Comparison of ENCODE assay signal across 9 mouse cellular contexts in the genomic region with DNA sequence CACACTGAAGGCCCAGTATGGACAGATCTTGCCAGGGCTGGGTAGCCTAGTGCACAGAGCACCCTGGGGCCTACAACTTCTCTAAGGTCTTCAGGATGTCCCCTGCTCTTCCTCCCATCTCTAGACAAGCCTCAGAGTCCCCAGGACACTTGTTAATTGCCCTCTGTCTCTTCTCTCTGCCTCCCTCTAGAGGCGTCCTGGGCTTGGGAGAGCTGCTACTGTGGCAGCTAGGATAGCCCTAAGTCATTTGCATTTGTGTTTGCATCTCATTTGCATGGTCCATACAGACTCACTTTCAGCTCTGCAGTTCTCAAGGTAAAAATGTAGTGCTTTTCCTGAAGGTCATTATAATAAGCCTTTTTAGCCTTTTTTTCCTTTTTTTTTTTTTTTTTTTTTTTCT. TPM values are rescaled to one million over a fixed set of nuclear protein-coding genes. Genes with fewer than 3 reads are reported as not detected.
DNase-seq lines count a peak whose midpoint lies in the region; ATAC-seq and TF ChIP-seq lines count a peak whose summit lies in the region.
"Had no signal": no experiment of that assay in that cellular context is flagged by ENCODE, and none has a peak within 500 bp of the region (broad histone marks: within the 10 kb centered on the region; RNA-seq: fewer than 3 reads in every experiment).

No protein-coding gene starts in this region.

- no peaks in the 10 kb centered on the region for H3K4me1 ChIP-seq in embryonic facial prominence, embryonic 11.5 days (ENCODE audit: control insufficient read depth, insufficient read depth, low read length)
- 0 out of 2 replicates have a peak, but pooled peaks cover 4% of the 10 kb centered on the region for H3K4me1 ChIP-seq in embryonic facial prominence, embryonic 10.5 days
- no peaks in the 10 kb centered on the region; the same call in 1 of the 2 replicates for H3K4me1 ChIP-seq in lung, embryonic 14.5 days (ENCODE audit: insufficient read depth)
- H3K4me1 ChIP-seq in lung, postnatal 0 days (ENCODE audit: insufficient read depth, low read depth, low read length), result no peaks in the 10 kb centered on the region

- no peak overlapping the region for H3K9ac ChIP-seq in embryonic facial prominence, embryonic 11.5 days (replicated peaks; ENCODE audit: low read length)
- no peak overlapping the region for H3K9ac ChIP-seq in lung, embryonic 14.5 days
- H3K9ac ChIP-seq in lung, postnatal 0 days (replicated peaks; ENCODE audit: low read depth), result no peak overlapping the region
- H3K9ac ChIP-seq: heart, embryonic 15.5 days had no signal

- no peaks in the 10 kb centered on the region for H3K36me3 ChIP-seq in embryonic facial prominence, embryonic 11.5 days (replicated peaks; ENCODE audit: control insufficient read depth, insufficient read depth, low read depth, low read length)
- no peaks in the 10 kb centered on the region for H3K36me3 ChIP-seq in embryonic facial prominence, embryonic 10.5 days (replicated peaks)
- no peaks in the 10 kb centered on the region for H3K36me3 ChIP-seq in lung, embryonic 14.5 days (ENCODE audit: insufficient read depth)
- H3K36me3 ChIP-seq in lung, postnatal 0 days (ENCODE audit: insufficient read depth, low read length), result no peaks in the 10 kb centered on the region
- H3K36me3 ChIP-seq: heart, embryonic 15.5 days had no signal

- DNase-seq in embryonic facial prominence, embryonic 11.5 days (ENCODE audit: low spot score), result peak; percentile 34
- DNase-seq in embryonic facial prominence, embryonic 10.5 days (ENCODE audit: low spot score), result no peak
- DNase-seq in lung, embryonic 14.5 days, result peak; percentile 59
- DNase-seq in lung, adult 18-20 months, result no peak
- DNase-seq in embryo, embryonic 11 days, result peak; percentile 60
- peak; percentile 34 for DNase-seq in lung, postnatal 0 days (ENCODE audit: low spot score)
- DNase-seq in T-cell, adult 2 months (ENCODE audit: low spot score), result no peak
- no peak for DNase-seq in urinary bladder, postnatal 10 days (ENCODE audit: low spot score)

- no peak overlapping the region for H3K4me3 ChIP-seq in embryonic facial prominence, embryonic 11.5 days (ENCODE audit: low read depth, low read length)
- H3K4me3 ChIP-seq in embryonic facial prominence, embryonic 10.5 days, result no peak overlapping the region
- H3K4me3 ChIP-seq in lung, embryonic 14.5 days (ENCODE audit: low read depth, low read length), result no peak overlapping the region
- H3K4me3 ChIP-seq in lung, postnatal 0 days (ENCODE audit: low read depth, low read length), result no peak overlapping the region
- H3K4me3 ChIP-seq: heart, embryonic 15.5 days had no signal

- no peaks in the 10 kb centered on the region for H3K27me3 ChIP-seq in embryonic facial prominence, embryonic 11.5 days (ENCODE audit: control insufficient read depth, insufficient read depth, low read length)
- peaks cover 11% of the 10 kb centered on the region; the same call in 1 of the 2 replicates for H3K27me3 ChIP-seq in embryonic facial prominence, embryonic 10.5 days (replicated peaks; ENCODE audit: low read depth, poor library complexity, severe bottlenecking)
- H3K27me3 ChIP-seq in lung, embryonic 14.5 days (ENCODE audit: insufficient read depth, low read length), result no peaks in the 10 kb centered on the region
- no peaks in the 10 kb centered on the region for H3K27me3 ChIP-seq in lung, postnatal 0 days (replicated peaks; ENCODE audit: insufficient read depth, low read length)
- H3K27me3 ChIP-seq: heart, embryonic 15.5 days had no signal

- WGBS in embryonic facial prominence, embryonic 11.5 days, result 13% methylated on average over 1 of the region's 1 CpGs
- WGBS in embryonic facial prominence, embryonic 10.5 days, result 24% methylated on average over 1 of the region's 1 CpGs
- 29% methylated on average over 1 of the region's 1 CpGs for WGBS in lung, embryonic 14.5 days
- WGBS in lung, postnatal 0 days, result 25% methylated on average over 1 of the region's 1 CpGs

- no peak for ATAC-seq in embryonic facial prominence, embryonic 11.5 days (replicated peaks; ENCODE audit: insufficient number of reproducible peaks, low FRiP score, low TSS enrichment, low read depth)
- no peak for ATAC-seq in lung, embryonic 14.5 days (ENCODE audit: insufficient read depth)
- no peak for ATAC-seq in lung, postnatal 0 days

- peak; percentile 59 for TF ChIP-seq CTCF in lung, embryonic 14.5 days (IDR thresholded peaks at IDR 0.05; ENCODE audit: low read depth)
- peak; percentile 66 for TF ChIP-seq CTCF in lung, postnatal 0 days (IDR thresholded peaks at IDR 0.05)

- H3K4me2 ChIP-seq in embryonic facial prominence, embryonic 11.5 days (ENCODE audit: low read depth, low read length), result no peak overlapping the region
- no peak overlapping the region for H3K4me2 ChIP-seq in lung, embryonic 14.5 days
- H3K4me2 ChIP-seq in lung, postnatal 0 days (replicated peaks; ENCODE audit: low read depth, low read length), result no peak overlapping the region
- H3K4me2 ChIP-seq: heart, embryonic 15.5 days had no signal

- no peak overlapping the region for H3K27ac ChIP-seq in embryonic facial prominence, embryonic 11.5 days (replicated peaks; ENCODE audit: low read depth, low read length)
- H3K27ac ChIP-seq in embryonic facial prominence, embryonic 10.5 days (replicated peaks), result no peak overlapping the region
- H3K27ac ChIP-seq in lung, embryonic 14.5 days (ENCODE audit: low read depth), result no peak overlapping the region
- H3K27ac ChIP-seq in lung, postnatal 0 days (ENCODE audit: low read length), result no peak overlapping the region
- H3K27ac ChIP-seq: heart, embryonic 15.5 days had no signal

- no peaks in the 10 kb centered on the region for H3K9me3 ChIP-seq in embryonic facial prominence, embryonic 11.5 days (replicated peaks; ENCODE audit: control insufficient read depth, low read length)
- no peaks in the 10 kb centered on the region for H3K9me3 ChIP-seq in embryonic facial prominence, embryonic 10.5 days
- no peaks in the 10 kb centered on the region for H3K9me3 ChIP-seq in lung, embryonic 14.5 days (ENCODE audit: low read depth, low read length)
- H3K9me3 ChIP-seq in lung, postnatal 0 days (ENCODE audit: low read length), result no peaks in the 10 kb centered on the region
- H3K9me3 ChIP-seq: heart, embryonic 15.5 days had no signal

- TF ChIP-seq EP300 in lung, postnatal 0 days (IDR thresholded peaks at IDR 0.05), result no peak

RNA-seq across cellular contexts. Expression of a gene that starts 11.7 kb away (rescaled TPM):
- 0.65 and 0.75 TPM in 2 replicates for polyA plus RNA-seq in embryonic facial prominence, embryonic 11.5 days (2014; fragmentation: Nextera tagmentation; extraction: Ambion mirVana)
- polyA plus RNA-seq in embryonic facial prominence, embryonic 10.5 days (2016; fragmentation: Nextera tagmentation; extraction: Ambion mirVana), result 0.96 and 1.6 TPM in 2 replicates
- 1.1 and 1.6 TPM in 2 replicates for polyA plus RNA-seq in lung, embryonic 14.5 days (2014; fragmentation: Nextera tagmentation; extraction: Ambion mirVana)
- 0.56 and 0.63 TPM in 2 replicates for polyA plus RNA-seq in lung, postnatal 0 days (2015; fragmentation: Nextera tagmentation; extraction: Ambion mirVana)

RNA-seq across cellular contexts. Expression of a gene that starts 56.0 kb away (rescaled TPM):
- polyA plus RNA-seq in embryonic facial prominence, embryonic 11.5 days (2014; fragmentation: Nextera tagmentation; extraction: Ambion mirVana), result 22.8 and 25.5 TPM in 2 replicates
- polyA plus RNA-seq in embryonic facial prominence, embryonic 10.5 days (2016; fragmentation: Nextera tagmentation; extraction: Ambion mirVana), result 20.0 and 23.1 TPM in 2 replicates
- 24.0 and 24.6 TPM in 2 replicates for polyA plus RNA-seq in lung, embryonic 14.5 days (2014; fragmentation: Nextera tagmentation; extraction: Ambion mirVana)
- polyA plus RNA-seq in lung, postnatal 0 days (2015; fragmentation: Nextera tagmentation; extraction: Ambion mirVana), result 8.1 and 9.6 TPM in 2 replicates

Comparison
In these comparisons a context has a peak if more than half of its experiments do, and no peak if none do; other contexts are left out.
1. DNase-seq: peak in embryonic facial prominence, embryonic 11.5 days (single experiment), lung, embryonic 14.5 days (single experiment), embryo, embryonic 11 days (single experiment) and lung, postnatal 0 days (single experiment); none in embryonic facial prominence, embryonic 10.5 days (single experiment), lung, adult 18-20 months (0 of 2), T-cell, adult 2 months (single experiment) and urinary bladder, postnatal 10 days (single experiment).